13 mouse cellular contexts compared by ENCODE assay signal in the genomic region with DNA sequence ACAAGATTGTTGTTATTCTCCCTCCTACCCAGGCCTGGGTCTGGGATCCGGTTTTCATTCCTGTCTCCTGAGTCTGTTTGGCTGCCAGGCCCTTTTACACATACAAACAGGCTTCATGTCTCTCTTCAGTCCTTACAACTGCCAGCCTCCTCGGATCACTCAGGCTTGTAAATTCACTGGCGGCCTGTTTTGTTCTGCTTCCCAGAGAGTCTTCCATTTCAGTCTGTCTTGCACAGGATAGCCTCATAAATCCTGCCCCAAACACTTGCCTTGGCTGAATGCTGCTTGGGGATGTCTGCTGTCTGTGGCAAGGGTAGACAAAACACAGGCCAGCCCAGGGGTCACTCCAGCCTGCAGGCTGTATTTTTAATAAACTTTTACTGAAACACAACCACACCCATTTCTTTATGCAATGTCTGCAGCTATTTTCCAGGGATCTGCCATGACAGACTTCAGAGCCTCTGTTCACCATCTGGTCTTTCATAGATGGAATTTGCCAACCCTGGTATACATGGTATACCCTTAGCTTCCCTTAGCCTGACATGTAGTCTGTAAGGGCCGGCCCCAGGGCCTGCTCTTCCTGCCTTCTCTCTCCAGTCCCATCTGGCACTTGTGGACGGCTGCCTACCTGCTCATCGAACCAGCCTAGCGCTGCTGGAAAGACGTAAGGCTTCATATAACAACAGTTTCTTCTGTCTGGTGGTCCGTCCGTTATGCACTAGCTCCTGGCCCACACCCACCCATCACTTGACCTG.
DNase-seq lines count a peak whose midpoint lies in the region; ATAC-seq lines count a peak whose summit lies in the region.
"Had no signal": no experiment of that assay in that cellular context is flagged by ENCODE, and none has a peak within 500 bp of the region (broad histone marks: within the 10 kb centered on the region; RNA-seq: fewer than 3 reads in every experiment).

No protein-coding gene starts in this region.

- ATAC-seq in forebrain, embryonic 15.5 days (replicated peaks): peak; percentile 57; the same call in 1 of the 2 replicates
- no peak for ATAC-seq in forebrain, embryonic 11.5 days (replicated peaks; ENCODE audit: low FRiP score)
- ATAC-seq in midbrain, embryonic 14.5 days (ENCODE audit: low FRiP score, low TSS enrichment): no peak
- ATAC-seq in midbrain, embryonic 13.5 days: no peak
- peak; percentile 82 for ATAC-seq in neural tube, embryonic 14.5 days (ENCODE audit: low read depth)

- intact Hi-C loops in gastrocnemius, postnatal 14 days (cut with DNase I; ENCODE audit: low total_unique reads): no loop called here

- H3K9me3 ChIP-seq in forebrain, embryonic 15.5 days: no peaks in the 10 kb centered on the region
- H3K9me3 ChIP-seq in forebrain, embryonic 11.5 days (ENCODE audit: control insufficient read depth, low read length): no peaks in the 10 kb centered on the region
- no peaks in the 10 kb centered on the region for H3K9me3 ChIP-seq in midbrain, embryonic 14.5 days (ENCODE audit: control insufficient read depth, low read length)
- no peaks in the 10 kb centered on the region for H3K9me3 ChIP-seq in midbrain, embryonic 13.5 days
- no peaks in the 10 kb centered on the region for H3K9me3 ChIP-seq in neural tube, embryonic 14.5 days (ENCODE audit: control insufficient read depth, low read length)
- H3K9me3 ChIP-seq: liver, embryonic 15.5 days had no signal

- H3K4me2 ChIP-seq in forebrain, embryonic 15.5 days (replicated peaks): no peak overlapping the region
- no peak overlapping the region for H3K4me2 ChIP-seq in forebrain, embryonic 11.5 days (ENCODE audit: low read depth, low read length, severe bottlenecking)
- H3K4me2 ChIP-seq in midbrain, embryonic 14.5 days (ENCODE audit: low read length): no peak overlapping the region
- no peak overlapping the region for H3K4me2 ChIP-seq in midbrain, embryonic 13.5 days (replicated peaks)
- no peak overlapping the region for H3K4me2 ChIP-seq in neural tube, embryonic 14.5 days (ENCODE audit: low read depth, low read length)
- H3K4me2 ChIP-seq: liver, embryonic 15.5 days had no signal

- H3K4me1 ChIP-seq in forebrain, embryonic 15.5 days: peaks cover 12% of the 10 kb centered on the region
- H3K4me1 ChIP-seq in forebrain, embryonic 11.5 days (replicated peaks; ENCODE audit: control insufficient read depth, insufficient read depth, low read length): no peaks in the 10 kb centered on the region
- no peaks in the 10 kb centered on the region; the same call in 1 of the 2 replicates for H3K4me1 ChIP-seq in midbrain, embryonic 14.5 days (ENCODE audit: control insufficient read depth, insufficient read depth, low read length)
- 0 out of 2 replicates have a peak, but pooled peaks cover under 1% of the 10 kb centered on the region for H3K4me1 ChIP-seq in midbrain, embryonic 13.5 days (replicated peaks)
- H3K4me1 ChIP-seq in neural tube, embryonic 14.5 days (ENCODE audit: control insufficient read depth, insufficient read depth, low read length): peaks cover 5% of the 10 kb centered on the region; the same call in 1 of the 2 replicates
- H3K4me1 ChIP-seq: liver, embryonic 15.5 days; midbrain, embryonic 10.5 days had no signal

- peak overlapping the region; percentile 57 for H3K27ac ChIP-seq in forebrain, embryonic 15.5 days (replicated peaks)
- H3K27ac ChIP-seq in forebrain, embryonic 11.5 days (ENCODE audit: low read depth, low read length): no peak overlapping the region
- H3K27ac ChIP-seq in midbrain, embryonic 14.5 days (replicated peaks; ENCODE audit: low read depth, low read length): no peak overlapping the region
- H3K27ac ChIP-seq in midbrain, embryonic 13.5 days: no peak overlapping the region
- H3K27ac ChIP-seq in neural tube, embryonic 14.5 days (ENCODE audit: low read depth, low read length): peak overlapping the region; percentile 31
- H3K27ac ChIP-seq: layer of hippocampus, adult 2 months; liver, embryonic 15.5 days; midbrain, embryonic 10.5 days had no signal

- no peak overlapping the region for H3K9ac ChIP-seq in forebrain, embryonic 15.5 days (replicated peaks)
- H3K9ac ChIP-seq in forebrain, embryonic 11.5 days (ENCODE audit: low read length): no peak overlapping the region
- no peak overlapping the region for H3K9ac ChIP-seq in midbrain, embryonic 14.5 days (replicated peaks; ENCODE audit: low read length)
- no peak overlapping the region for H3K9ac ChIP-seq in midbrain, embryonic 13.5 days (replicated peaks)
- no peak overlapping the region for H3K9ac ChIP-seq in neural tube, embryonic 14.5 days (replicated peaks; ENCODE audit: low read depth, low read length)
- H3K9ac ChIP-seq: liver, embryonic 15.5 days had no signal

- no peaks in the 10 kb centered on the region for H3K36me3 ChIP-seq in forebrain, embryonic 15.5 days
- no peaks in the 10 kb centered on the region for H3K36me3 ChIP-seq in forebrain, embryonic 11.5 days (ENCODE audit: control insufficient read depth, insufficient read depth, low read length)
- no peaks in the 10 kb centered on the region for H3K36me3 ChIP-seq in midbrain, embryonic 14.5 days (ENCODE audit: control insufficient read depth, insufficient read depth, low read length)
- H3K36me3 ChIP-seq in midbrain, embryonic 13.5 days: no peaks in the 10 kb centered on the region
- H3K36me3 ChIP-seq in neural tube, embryonic 14.5 days (ENCODE audit: control insufficient read depth, insufficient read depth, low read length): no peaks in the 10 kb centered on the region
- H3K36me3 ChIP-seq: liver, embryonic 15.5 days; midbrain, embryonic 10.5 days had no signal

- no peak for DNase-seq in forebrain, embryonic 11.5 days (ENCODE audit: low spot score)
- DNase-seq in midbrain, embryonic 14.5 days: peak; percentile 26
- DNase-seq in gastrocnemius, postnatal 14 days: peak; percentile 7
- DNase-seq in left cerebral cortex, adult 18-20 months (ENCODE audit: low spot score in 2 of 2): no peak
- DNase-seq in adrenal gland, postnatal 14 days: no peak
- DNase-seq: adrenal gland, postnatal 36 days; heart, postnatal 14 days had no signal

- no peak overlapping the region for H3K4me3 ChIP-seq in forebrain, embryonic 15.5 days
- H3K4me3 ChIP-seq in forebrain, embryonic 11.5 days (ENCODE audit: low read depth, low read length): no peak overlapping the region
- H3K4me3 ChIP-seq in midbrain, embryonic 14.5 days (replicated peaks; ENCODE audit: low read depth, low read length): no peak overlapping the region
- H3K4me3 ChIP-seq in midbrain, embryonic 13.5 days (replicated peaks): no peak overlapping the region
- H3K4me3 ChIP-seq in neural tube, embryonic 14.5 days (ENCODE audit: low read depth, low read length): no peak overlapping the region
- H3K4me3 ChIP-seq: layer of hippocampus, adult 2 months; liver, embryonic 15.5 days; midbrain, embryonic 10.5 days had no signal

- H3K27me3 ChIP-seq in forebrain, embryonic 15.5 days: no peaks in the 10 kb centered on the region
- H3K27me3 ChIP-seq in forebrain, embryonic 11.5 days (ENCODE audit: control insufficient read depth, insufficient read depth, low read length): no peaks in the 10 kb centered on the region
- no peaks in the 10 kb centered on the region for H3K27me3 ChIP-seq in midbrain, embryonic 14.5 days (ENCODE audit: control insufficient read depth, insufficient read depth, low read length)
- no peaks in the 10 kb centered on the region for H3K27me3 ChIP-seq in midbrain, embryonic 13.5 days
- H3K27me3 ChIP-seq in neural tube, embryonic 14.5 days (ENCODE audit: control insufficient read depth, insufficient read depth, low read length): no peaks in the 10 kb centered on the region
- H3K27me3 ChIP-seq: liver, embryonic 15.5 days had no signal

- WGBS in forebrain, embryonic 15.5 days: 68% methylated on average over 10 of the region's 10 CpGs
- WGBS in forebrain, embryonic 11.5 days: 84% methylated on average over 10 of the region's 10 CpGs
- WGBS in midbrain, embryonic 14.5 days: 73% methylated on average over 10 of the region's 10 CpGs
- 83% methylated on average over 10 of the region's 10 CpGs for WGBS in midbrain, embryonic 13.5 days
- WGBS in neural tube, embryonic 14.5 days: 33% methylated on average over 10 of the region's 10 CpGs

Comparison
In these comparisons a context has a peak if more than half of its experiments do, and no peak if none do; other contexts are left out.
1. ATAC-seq: peak in forebrain, embryonic 15.5 days (single experiment) and neural tube, embryonic 14.5 days (single experiment); none in forebrain, embryonic 11.5 days (single experiment), midbrain, embryonic 14.5 days (single experiment) and midbrain, embryonic 13.5 days (single experiment).
2. H3K27ac ChIP-seq: peak in forebrain, embryonic 15.5 days (single experiment) and neural tube, embryonic 14.5 days (single experiment); none in forebrain, embryonic 11.5 days (single experiment), midbrain, embryonic 14.5 days (single experiment) and midbrain, embryonic 13.5 days (single experiment).
3. DNase-seq: peak in midbrain, embryonic 14.5 days (single experiment) and gastrocnemius, postnatal 14 days (single experiment); none in forebrain, embryonic 11.5 days (single experiment), left cerebral cortex, adult 18-20 months (0 of 2) and adrenal gland, postnatal 14 days (single experiment).